Mouse (Mus musculus): ENCODE results near the gene Celf5.
A peak's percentile ranks its signal among the peaks of the same experiment; 100 is the strongest.

Gene Celf5

DNA sequence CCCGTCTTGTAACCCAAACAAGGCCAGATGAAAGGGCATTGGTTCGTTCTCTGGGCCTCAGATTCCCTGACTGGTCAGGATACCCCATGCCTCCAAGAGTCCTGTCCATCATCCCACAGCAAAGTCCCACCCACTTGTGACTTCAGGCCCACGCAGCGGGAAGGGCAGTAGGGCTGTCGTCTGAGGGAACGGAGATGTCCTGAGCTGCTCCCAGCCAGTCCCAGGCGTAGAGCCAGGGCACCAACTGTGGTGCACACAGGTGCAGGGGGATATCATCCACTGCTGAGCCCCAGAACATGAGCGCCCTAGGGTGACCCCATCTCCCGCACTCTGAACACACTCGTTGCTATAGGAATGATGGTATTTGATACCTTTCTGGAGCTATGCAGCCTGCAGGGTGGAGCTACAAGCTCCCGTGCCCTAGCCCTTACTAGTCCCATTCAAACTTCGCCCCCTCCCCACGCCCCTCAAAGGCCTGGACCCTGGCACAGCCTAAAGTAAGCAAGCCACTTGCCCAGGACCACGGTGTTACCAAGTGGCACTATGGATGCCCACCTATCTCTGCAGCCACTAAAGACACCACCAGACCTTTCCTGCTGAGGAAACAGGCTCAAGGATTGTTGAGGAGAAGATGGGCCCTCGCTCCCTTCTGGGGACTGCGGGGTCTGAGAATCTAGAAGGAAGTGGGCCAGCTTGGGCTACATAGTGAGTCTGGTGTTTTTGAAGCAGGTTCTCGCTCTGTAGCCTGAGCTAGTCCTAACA lies 66.8 kb downstream of the Celf5 start:
- no peak for DNase-seq (ENCODE audit: low spot score in 2 of 2)

- no peak for DNase-seq (ENCODE audit: low spot score in 2 of 2)
Observed at GRCm38 (mm10) chr10:81415146-81415545, 67.4 kb downstream of the Celf5 start.

- DNase-seq (ENCODE audit: low spot score in 2 of 2) = no peak
Observed at GRCm38 (mm10) chr10:81414682-81415081, 67.8 kb downstream of the Celf5 start.

DNA sequence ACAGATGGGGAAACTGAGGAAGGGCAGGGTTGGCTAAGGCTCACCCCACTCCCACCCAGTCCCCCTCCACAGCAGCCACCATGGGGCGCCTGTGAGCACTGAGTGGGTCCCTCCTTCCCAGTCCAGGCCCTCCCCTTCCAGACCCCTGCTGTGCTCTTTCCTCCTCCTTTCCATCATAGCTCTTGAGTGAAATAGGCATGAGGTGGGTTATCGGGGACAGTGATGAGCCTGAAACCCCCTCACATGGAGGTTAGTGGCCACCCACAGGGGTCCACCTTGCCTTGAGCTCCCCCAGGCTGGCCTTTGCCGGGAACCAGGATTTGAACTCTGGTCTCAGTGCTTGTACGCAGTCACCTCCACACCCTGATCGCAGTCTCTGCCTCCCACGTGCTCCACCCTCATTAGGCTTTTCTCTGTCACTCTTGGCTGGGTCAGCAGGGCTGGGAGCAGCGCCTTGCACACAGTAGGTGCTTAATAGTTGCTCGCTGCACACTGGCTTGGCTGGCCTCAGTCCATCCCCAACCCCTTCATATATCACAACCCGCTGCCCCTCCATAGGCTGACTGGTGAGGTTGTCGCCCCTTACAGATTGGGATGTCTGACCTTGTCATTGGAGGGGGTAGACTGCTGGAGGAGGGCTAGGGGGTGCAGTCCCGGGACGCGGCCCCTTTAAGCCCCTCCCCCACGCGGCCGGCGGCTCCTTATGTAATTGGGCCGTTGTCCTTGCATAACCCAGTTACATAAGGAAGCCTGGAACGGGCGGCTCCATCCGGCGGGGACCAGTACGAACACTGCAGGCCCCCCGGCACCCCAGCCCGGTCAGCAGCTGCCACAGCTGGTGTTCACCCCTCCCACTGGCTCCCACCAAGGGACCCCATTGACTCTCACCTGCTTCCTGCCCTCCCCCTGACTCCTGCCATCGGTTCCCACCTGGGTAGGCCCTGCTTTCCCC lies 68.9 kb downstream of the Celf5 start:
- peak in 1 of 2 experiments; percentile 68 for DNase-seq (ENCODE audit: low spot score in 2 of 2)

DNA sequence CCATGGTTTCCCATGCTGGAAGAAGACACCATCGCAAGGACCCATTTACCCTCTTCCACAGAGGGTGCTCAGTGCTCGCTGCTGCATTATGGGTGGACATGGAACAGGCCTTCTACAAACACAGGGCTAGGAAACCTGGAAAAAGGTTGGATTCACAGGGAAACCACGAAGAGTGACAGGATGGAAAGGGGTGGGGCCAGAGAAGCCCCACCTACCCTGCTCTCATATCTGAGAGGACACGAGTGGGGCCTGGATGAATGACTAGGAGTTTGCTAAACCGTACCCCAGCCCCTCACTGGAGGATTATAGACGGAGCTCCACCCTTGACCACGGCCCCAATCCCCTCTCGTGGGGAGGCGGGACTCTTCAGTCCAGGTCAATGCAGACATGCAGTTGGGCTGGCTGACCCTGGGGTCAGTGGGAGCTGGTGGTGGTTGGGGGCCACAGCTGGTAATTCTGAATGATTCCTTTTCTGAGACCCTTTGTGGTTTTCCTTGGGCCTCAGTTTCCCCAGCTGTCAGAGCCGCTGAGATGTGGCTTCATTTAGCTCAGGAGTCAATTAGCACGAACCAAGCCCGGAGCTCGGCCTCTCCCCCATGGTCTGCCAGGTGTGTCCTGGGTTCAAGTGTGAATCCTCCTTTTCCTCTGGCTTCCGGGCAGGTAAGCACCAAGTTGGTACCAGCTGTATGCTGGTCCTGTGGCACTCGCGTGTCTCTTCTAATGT lies 69.8 kb downstream of the Celf5 start:
- DNase-seq (ENCODE audit: low spot score in 2 of 2) = no peak

GRCm38 (mm10) chr10:81411471-81412400 lies 70.8 kb downstream of the Celf5 start:
- DNase-seq (ENCODE audit: low spot score in 2 of 2) = peak in 1 of 2 experiments; percentile 44

DNA sequence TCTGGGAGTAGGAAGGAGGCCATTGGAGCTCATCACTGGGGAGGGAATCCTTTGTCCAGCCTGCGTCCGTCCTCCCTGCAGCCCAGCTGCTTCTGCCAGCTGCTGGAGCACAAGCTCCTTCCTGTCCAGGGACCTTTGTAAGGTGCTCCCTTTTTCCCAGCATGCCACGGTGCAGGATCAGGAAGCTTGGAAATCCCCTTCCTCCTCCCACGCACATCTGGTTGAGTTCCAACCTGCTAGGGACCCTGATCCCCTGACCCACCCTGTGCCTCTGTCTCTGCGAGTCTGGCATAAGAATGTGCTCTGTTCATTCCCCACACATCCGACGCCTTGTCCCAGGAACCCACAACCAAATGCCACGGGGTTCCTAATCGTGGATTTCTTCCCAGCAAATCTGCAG lies 71.5 kb downstream of the Celf5 start:
- no peak for DNase-seq (ENCODE audit: low spot score in 2 of 2)

DNA sequence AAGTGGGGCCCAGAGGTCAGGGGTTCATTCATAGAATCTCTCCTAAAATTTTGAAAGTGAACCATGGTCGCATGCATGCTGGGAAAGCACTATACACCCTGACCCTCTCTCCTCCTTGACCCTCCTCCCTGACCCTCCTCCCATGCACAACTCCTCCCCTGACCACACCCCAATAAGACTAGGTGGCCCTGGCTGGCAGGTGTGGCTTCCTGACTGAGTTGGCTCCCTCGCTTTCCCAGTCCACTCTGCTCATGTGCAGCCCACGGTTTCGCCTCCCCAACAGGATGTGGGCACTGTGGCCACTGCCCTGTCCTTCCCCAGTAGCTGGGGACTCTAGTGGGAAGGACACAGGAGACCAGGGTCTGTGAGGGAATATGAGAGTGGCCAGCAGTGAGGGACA lies 72.2 kb downstream of the Celf5 start:
- DNase-seq (ENCODE audit: low spot score in 2 of 2) = peak in 1 of 2 experiments; percentile 27

DNA sequence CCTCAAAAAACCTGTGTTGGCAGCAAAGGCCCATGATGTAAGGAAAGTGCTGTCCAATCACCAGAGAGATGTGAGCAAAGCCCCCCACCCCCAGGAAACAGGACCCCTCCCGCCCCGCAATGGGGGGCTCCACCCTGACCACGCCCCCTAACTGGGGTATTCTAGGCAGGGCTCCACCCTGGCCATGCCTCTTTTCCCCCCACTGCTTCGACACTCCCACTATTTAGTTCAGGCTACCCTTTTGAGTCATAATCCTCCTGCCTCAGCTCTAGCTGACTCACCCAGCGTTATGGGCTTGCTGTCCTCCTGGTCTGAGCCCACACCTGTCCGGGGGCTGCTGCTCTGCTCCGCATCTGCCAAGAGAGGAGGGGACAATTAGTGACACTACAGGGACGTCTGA lies 73.2 kb downstream of the Celf5 start:
- DNase-seq (ENCODE audit: low spot score in 2 of 2) = no peak

Measured in spleen, postnatal 10 days (tissue).